Mouse (Mus musculus): ENCODE results near the gene Pram1. TPM values are rescaled to one million over a fixed set of nuclear protein-coding genes. Genes with fewer than 3 reads are reported as not detected.
"Not testable (repeated sequence)": the region's sequence is repeated elsewhere in the genome, so short reads cannot be mapped to it uniquely, and the experiment has no call there.

Gene Pram1
- polyA plus RNA-seq (2015; fragmentation: Nextera tagmentation; extraction: Ambion mirVana): 0.36 and 0.80 TPM in 2 replicates

DNA sequence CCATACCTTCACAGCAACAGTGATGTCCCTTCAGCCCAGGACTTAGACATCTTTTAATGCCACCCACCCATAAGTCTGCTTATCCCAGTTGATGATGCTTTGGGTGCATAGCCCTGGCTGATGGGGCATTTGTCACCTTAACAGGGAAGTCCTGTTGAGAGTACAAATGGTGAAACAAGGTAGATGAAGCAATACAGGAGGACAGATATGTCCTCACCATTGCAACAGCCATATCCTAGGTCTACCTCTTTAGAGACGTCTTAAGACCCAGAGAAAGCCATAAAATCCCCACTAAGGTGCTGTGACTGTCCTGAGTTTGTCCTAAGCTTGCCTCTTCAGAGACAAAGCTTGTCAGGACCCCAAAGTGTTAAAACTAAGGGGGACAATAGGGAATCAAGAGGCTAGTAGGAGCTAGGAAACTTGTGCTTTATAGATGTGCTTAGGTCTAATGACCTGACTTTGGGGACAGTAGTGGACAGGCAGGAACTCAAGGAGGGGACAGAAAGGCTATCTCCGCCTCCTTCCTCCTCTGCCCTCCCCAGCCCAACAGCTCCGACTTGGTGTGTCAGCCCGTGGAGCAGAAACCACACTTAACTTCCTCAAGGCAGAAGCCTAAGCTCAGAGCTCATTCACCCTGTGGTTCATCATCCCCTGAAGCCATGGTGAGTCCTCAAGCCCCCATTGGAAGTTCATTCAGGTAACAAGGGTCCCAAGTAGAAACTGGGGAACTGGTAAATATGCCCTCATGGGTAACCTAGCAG is at the start of gene Pram1:
Gene Pram1 (plus strand): TSS at position 541 of the 761 bp plus-strand sequence.
- Histone ChIP-seq H3K36me3 (peaks cover 62% of the 10 kb centered on the region), H3K9ac (no peak within 1 kb of the TSS), H3K4me3 (no peak within 1 kb of the TSS), H3K4me2 (no peak within 1 kb of the TSS), H3K27ac (replicated peaks) (no peak within 1 kb of the TSS), H3K27me3 (no peaks in the 10 kb centered on the region), H3K9me3 (no peaks in the 10 kb centered on the region), H3K4me1 (replicated peaks) (no peaks in the 10 kb centered on the region)
- 88% methylated on average over 4 of the region's 4 CpGs for WGBS
- ATAC-seq (ENCODE audit: low read depth): no peak

- no peak overlapping the region for H3K27ac ChIP-seq (replicated peaks)
- H3K4me1 ChIP-seq (replicated peaks): no peaks in the 10 kb centered on the region
- H3K4me3 ChIP-seq: no peak overlapping the region
- H3K9me3 ChIP-seq: 0 out of 2 replicates have a peak, but pooled peaks cover 9% of the 10 kb centered on the region
- H3K27me3 ChIP-seq: no peaks in the 10 kb centered on the region
- no peaks in the 10 kb centered on the region for H3K36me3 ChIP-seq
- no peak overlapping the region for H3K4me2 ChIP-seq
- no peak for ATAC-seq (ENCODE audit: low read depth)
- H3K9ac ChIP-seq: no peak overlapping the region
These were observed 40.6 kb upstream of the Pram1 start for GRCm38 (mm10) chr17:33597271-33597670.

DNA sequence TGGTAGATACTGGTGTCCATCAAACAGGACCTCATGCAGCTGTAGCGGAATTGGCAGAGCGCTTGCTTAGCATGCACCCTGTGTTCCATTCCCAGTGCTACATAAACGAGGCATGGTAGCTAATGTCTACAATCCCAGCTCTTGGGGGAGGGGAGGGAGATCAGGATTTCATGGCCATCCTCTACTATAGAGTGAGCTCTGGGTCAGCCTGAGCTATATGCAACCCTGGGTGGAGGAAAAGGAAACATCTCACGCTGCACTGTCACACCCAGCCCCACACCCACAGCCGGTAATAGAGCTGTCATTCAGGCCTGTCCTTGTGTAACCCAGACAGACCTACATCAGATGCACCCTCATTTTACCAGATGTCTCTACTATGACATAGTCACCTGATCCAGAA is 39.4 kb upstream of the Pram1 start:
- H3K4me1 ChIP-seq (replicated peaks): no peaks in the 10 kb centered on the region
- H3K27me3 ChIP-seq: no peaks in the 10 kb centered on the region
- no peak overlapping the region for H3K9ac ChIP-seq
- H3K4me3 ChIP-seq: no peak overlapping the region
- 0 out of 2 replicates have a peak, but pooled peaks cover 9% of the 10 kb centered on the region for H3K9me3 ChIP-seq
- no peaks in the 10 kb centered on the region for H3K36me3 ChIP-seq
- H3K4me2 ChIP-seq: no peak overlapping the region
- H3K27ac ChIP-seq (replicated peaks): no peak overlapping the region
- ATAC-seq (ENCODE audit: low read depth): no peak
- 93% methylated on average over 5 of the region's 5 CpGs for WGBS

DNA sequence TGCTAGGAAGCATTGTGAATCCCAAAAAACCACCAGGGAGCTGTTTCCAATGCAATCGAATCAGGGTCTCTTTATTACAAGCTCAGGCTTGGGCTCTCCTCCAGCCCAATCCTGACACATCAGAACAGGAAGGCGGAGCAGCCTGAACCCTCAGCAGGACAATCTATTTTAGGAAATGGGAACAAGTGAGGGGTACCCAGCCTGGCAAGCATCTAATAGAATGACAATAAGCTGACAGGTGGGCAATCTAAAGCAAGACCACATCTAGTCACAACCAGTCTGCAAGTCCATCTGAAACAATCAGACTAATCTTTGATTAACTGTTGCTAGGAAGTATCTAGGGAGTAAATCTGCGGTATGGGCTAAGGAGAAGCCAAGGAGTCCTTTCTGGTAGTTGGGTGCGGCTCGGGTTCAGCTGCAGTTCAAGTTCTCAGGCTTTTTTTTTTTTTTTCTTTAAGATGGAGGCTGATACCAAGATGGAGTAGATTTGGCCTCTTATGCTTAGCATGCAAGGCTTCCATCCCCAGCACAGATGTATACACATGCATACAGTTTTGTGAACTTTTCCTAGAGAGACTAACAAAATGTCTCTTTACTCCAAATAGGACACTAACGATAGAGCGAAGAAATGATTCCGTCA is 37.9 kb upstream of the Pram1 start:
- no peak overlapping the region for H3K27ac ChIP-seq (replicated peaks)
- no peak overlapping the region for H3K4me2 ChIP-seq
- H3K27me3 ChIP-seq: no peaks in the 10 kb centered on the region
- 0 out of 2 replicates have a peak, but pooled peaks cover 9% of the 10 kb centered on the region for H3K9me3 ChIP-seq
- 86% methylated on average over 8 of the region's 8 CpGs for WGBS
- H3K36me3 ChIP-seq: no peaks in the 10 kb centered on the region
- H3K4me3 ChIP-seq: no peak overlapping the region
- H3K4me1 ChIP-seq (replicated peaks): no peaks in the 10 kb centered on the region
- no peak for ATAC-seq (ENCODE audit: low read depth)
- H3K9ac ChIP-seq: no peak overlapping the region

- no peak overlapping the region for H3K4me2 ChIP-seq
- 0 out of 2 replicates have a peak, but pooled peaks cover 9% of the 10 kb centered on the region for H3K9me3 ChIP-seq
- H3K27me3 ChIP-seq: no peaks in the 10 kb centered on the region
- no peak overlapping the region for H3K4me3 ChIP-seq
- ATAC-seq (ENCODE audit: low read depth): no peak
- no peak overlapping the region for H3K9ac ChIP-seq
- H3K36me3 ChIP-seq: no peaks in the 10 kb centered on the region
- no peaks in the 10 kb centered on the region for H3K4me1 ChIP-seq (replicated peaks)
- no peak overlapping the region for H3K27ac ChIP-seq (replicated peaks)
- 83% methylated on average over 3 of the region's 3 CpGs for WGBS
These were observed 37.0 kb upstream of the Pram1 start for GRCm38 (mm10) chr17:33600831-33601230.

DNA sequence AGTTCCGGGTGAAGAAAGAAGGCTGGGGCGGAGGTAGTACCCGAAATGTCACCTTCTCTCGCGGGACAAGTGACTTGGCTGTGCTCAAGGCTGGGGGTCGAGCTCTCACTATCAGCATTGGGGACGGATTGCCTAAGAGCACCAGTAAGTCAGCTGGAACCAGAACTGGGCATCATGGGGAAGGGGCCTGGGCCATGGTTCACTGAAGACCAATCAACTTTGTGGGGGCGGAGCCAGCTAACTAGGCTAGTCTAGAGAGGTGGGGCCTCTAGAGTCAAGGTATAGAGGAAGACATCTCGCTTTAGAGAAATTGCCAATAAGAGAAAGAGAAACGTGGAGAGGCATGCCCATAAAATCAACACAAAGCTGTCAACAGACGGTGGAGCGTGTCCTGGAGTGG is 35.9 kb upstream of the Pram1 start:
- no peak overlapping the region for H3K4me3 ChIP-seq
- WGBS: 83% methylated on average over 12 of the region's 12 CpGs
- H3K36me3 ChIP-seq: no peaks in the 10 kb centered on the region
- H3K27ac ChIP-seq (replicated peaks): no peak overlapping the region
- no peaks in the 10 kb centered on the region for H3K4me1 ChIP-seq (replicated peaks)
- no peak overlapping the region for H3K9ac ChIP-seq
- no peak for ATAC-seq (ENCODE audit: low read depth)
- H3K4me2 ChIP-seq: no peak overlapping the region
- 0 out of 2 replicates have a peak, but pooled peaks cover 9% of the 10 kb centered on the region for H3K9me3 ChIP-seq
- no peaks in the 10 kb centered on the region for H3K27me3 ChIP-seq

DNA sequence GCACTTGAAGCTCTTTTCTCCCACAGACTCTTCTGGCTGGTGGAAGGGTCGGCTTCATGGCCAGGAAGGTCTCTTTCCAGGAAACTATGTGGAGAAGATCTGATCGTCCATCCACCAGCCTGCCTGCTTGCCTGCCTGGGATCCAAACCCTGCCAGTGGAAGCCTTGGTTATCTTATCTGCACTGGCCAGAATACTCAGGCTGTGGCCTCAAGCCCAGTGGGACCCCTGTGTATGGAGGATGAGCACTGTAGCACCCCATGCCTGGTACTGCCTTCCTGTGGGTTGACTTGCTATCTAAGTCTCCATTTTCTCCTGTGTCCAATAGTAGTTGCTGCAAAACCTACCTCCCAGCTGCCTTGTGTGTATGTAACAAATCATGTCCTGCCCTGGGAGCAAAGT is 30.6 kb upstream of the Pram1 start:
- no peak overlapping the region for H3K9ac ChIP-seq
- no peaks in the 10 kb centered on the region for H3K36me3 ChIP-seq
- H3K4me1 ChIP-seq (replicated peaks): no peaks in the 10 kb centered on the region
- no peak overlapping the region for H3K4me2 ChIP-seq
- H3K4me3 ChIP-seq: no peak overlapping the region
- no peak for ATAC-seq (ENCODE audit: low read depth)
- H3K27ac ChIP-seq (replicated peaks): no peak overlapping the region
- no peaks in the 10 kb centered on the region for H3K9me3 ChIP-seq
- no peaks in the 10 kb centered on the region for H3K27me3 ChIP-seq
- 92% methylated on average over 2 of the region's 2 CpGs for whole genome bisulfite sequencing

DNA sequence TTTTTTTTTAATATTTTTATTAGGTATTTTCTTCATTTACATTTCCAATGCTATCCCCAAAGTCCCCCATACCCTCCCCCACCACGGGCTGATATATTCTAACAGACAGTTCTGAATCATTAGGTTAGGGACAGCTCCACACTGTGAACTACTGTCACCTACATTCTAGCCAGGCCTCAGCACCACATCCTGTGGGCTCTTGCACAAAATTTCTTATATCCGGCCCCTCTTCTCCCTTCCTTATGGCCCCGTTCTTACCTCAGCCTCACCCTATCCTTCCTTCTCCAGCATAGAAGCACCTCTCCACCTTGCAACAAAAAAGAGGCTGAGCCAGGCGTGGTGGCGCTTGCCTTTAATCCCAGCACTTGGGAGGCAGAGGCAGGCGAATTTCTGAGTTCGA is 27.3 kb upstream of the Pram1 start:
- H3K36me3 ChIP-seq: no peaks in the 10 kb centered on the region
- H3K4me1 ChIP-seq (replicated peaks): no peaks in the 10 kb centered on the region
- 84% methylated on average over 7 of the region's 7 CpGs for WGBS
- no peak overlapping the region for H3K27ac ChIP-seq (replicated peaks)
- H3K4me3 ChIP-seq: no peak overlapping the region
- H3K9me3 ChIP-seq: no peaks in the 10 kb centered on the region
- H3K9ac ChIP-seq: no peak overlapping the region
- no peak for ATAC-seq (ENCODE audit: low read depth)
- H3K4me2 ChIP-seq: no peak overlapping the region
- no peaks in the 10 kb centered on the region for H3K27me3 ChIP-seq

DNA sequence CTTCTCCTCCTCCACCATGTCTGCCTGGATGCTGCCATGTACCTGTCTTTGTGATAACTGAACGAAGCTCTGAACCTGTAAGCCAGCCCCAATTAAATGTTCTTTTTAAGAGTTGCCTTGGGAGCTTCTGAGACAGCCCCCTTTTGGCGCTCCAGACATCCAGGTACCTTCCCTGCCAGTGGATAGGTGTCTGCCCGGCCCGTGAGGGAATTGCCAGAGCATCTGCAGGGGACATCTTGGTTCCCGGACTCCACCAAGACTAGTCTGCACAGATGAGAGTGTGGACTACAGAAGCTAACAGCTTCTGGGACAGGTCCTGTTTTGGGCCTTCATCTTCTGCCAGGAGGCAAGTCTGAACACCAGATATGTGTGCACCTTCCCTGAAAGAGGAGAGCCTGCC is 24.1 kb upstream of the Pram1 start:
- WGBS: 85% methylated on average over 5 of the region's 5 CpGs
- H3K27ac ChIP-seq (replicated peaks); H3K36me3 ChIP-seq; H3K4me1 ChIP-seq (replicated peaks); H3K4me3 ChIP-seq; H3K9me3 ChIP-seq; H3K9ac ChIP-seq; H3K27me3 ChIP-seq; H3K4me2 ChIP-seq; ATAC-seq (ENCODE audit: low read depth): not testable (repeated sequence)

DNA sequence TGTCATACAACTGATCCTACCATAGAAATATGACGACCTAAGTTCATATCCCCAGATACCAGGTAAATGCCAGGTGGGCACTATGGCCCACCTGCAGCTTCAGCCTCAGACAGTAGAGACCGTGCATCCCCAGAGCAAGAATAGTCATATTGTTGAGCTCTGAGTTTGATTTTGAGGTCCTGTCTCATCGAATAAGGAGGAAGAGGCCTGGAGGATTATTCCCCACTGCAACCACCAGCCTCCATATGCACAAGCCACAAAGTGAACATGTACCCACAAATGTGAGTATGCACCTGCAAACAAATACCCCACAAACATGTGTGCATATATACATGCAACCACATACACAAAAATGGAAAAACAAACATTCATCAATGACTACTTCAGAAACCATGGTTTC is 10.6 kb upstream of the Pram1 start:
- no peaks in the 10 kb centered on the region for H3K9me3 ChIP-seq
- peaks cover 21% of the 10 kb centered on the region for H3K36me3 ChIP-seq
- H3K27ac ChIP-seq (replicated peaks): no peak overlapping the region
- H3K4me2 ChIP-seq: no peak overlapping the region
- no peak overlapping the region for H3K4me3 ChIP-seq
- no peaks in the 10 kb centered on the region for H3K27me3 ChIP-seq
- H3K4me1 ChIP-seq (replicated peaks): peaks cover 26% of the 10 kb centered on the region
- ATAC-seq (ENCODE audit: low read depth): no peak
- no peak overlapping the region for H3K9ac ChIP-seq
- WGBS: 92% methylated on average over 3 of the region's 3 CpGs

- H3K4me3 ChIP-seq: peak within 1 kb of the TSS; percentile 55
- H3K36me3 ChIP-seq: peaks cover 30% of the 10 kb centered on the region
- H3K4me2 ChIP-seq: peak within 1 kb of the TSS; percentile 67
- peaks cover 26% of the 10 kb centered on the region for H3K4me1 ChIP-seq (replicated peaks)
- H3K9ac ChIP-seq: peak within 1 kb of the TSS; percentile 78
- 3% methylated on average over 31 of the region's 35 CpGs for WGBS
- H3K9me3 ChIP-seq: no peaks in the 10 kb centered on the region
- H3K27ac ChIP-seq (replicated peaks): peak within 1 kb of the TSS; percentile 96
- H3K27me3 ChIP-seq: no peaks in the 10 kb centered on the region
- peak; percentile 96 for ATAC-seq (ENCODE audit: low read depth)
These were observed 9.0 kb upstream of the Pram1 start, which contains the start of gene Zfp414 for GRCm38 (mm10) chr17:33628621-33629486. Gene Zfp414 (plus strand): TSS chr17:33629090.
